Mouse (Mus musculus) heart, postnatal 0 days (tissue): Measurements from ENCODE around the gene Prkar1b.

Experiments
- CTCF ChIP-seq: IDR thresholded peaks from 2 replicates; pipeline ENCODE4 v1.5.1; 2016; ENCODE audit warnings: antibody characterized with exemption, control low read depth, low read depth
- EP300 ChIP-seq: IDR thresholded peaks from 2 replicates; pipeline ENCODE4 v1.6.1; 2016; ENCODE audit warnings: antibody characterized with exemption, low read depth

- no peak for TF ChIP-seq EP300
- TF ChIP-seq CTCF, result no peak
Measured at GRCm38 (mm10) chr5:139183131-139183530, 33.3 kb upstream of the Prkar1b start.
